Mouse (Mus musculus) heart, postnatal 4 days (tissue): Measurements from ENCODE around the gene Lrig3. TPM values are rescaled to one million over a fixed set of nuclear protein-coding genes. Genes with fewer than 3 reads are reported as not detected.

Experiments used
- DNase-seq: peaks from one replicate; pipeline ENCODE4 v3.0.0; 2021
- total RNA-seq, 2 experiments: library from RNA; stranded (reverse); gene quantifications; 2 replicates each; pipeline ENCODE4 v1.2.3; 2021

The Lrig3 gene
- total RNA-seq = 1 to 10 TPM; 3.5 to 4.0 TPM

DNA sequence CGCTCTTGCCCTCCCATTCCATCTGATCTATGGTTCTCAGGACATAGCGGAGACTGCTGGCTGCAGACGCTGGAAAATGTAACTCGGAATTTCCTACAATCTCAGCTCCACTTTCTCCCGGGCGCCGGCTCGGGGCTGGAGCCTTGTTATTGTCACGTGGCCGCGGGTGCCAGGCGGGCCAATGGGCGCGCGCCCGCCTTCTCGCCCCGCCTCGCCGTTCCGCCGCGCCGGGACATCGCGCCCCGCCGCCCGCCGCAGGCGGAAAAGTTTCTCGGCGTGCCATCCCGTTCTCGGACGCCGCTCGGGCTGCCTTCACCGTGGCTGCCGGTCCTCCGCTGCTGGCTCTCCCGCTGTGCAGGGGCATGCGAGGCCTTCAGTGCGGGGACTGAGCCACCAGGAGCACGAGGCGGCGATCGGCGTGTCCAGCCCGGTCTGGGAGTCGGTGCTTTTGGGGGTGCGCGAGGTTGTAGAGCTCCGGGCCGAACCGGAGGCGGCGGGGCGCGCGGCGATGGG, at the start of gene Lrig3:
Gene Lrig3 (plus strand): TSS at position 201 of the 513 bp plus-strand sequence.
- peak; percentile 81 for DNase-seq

DNA sequence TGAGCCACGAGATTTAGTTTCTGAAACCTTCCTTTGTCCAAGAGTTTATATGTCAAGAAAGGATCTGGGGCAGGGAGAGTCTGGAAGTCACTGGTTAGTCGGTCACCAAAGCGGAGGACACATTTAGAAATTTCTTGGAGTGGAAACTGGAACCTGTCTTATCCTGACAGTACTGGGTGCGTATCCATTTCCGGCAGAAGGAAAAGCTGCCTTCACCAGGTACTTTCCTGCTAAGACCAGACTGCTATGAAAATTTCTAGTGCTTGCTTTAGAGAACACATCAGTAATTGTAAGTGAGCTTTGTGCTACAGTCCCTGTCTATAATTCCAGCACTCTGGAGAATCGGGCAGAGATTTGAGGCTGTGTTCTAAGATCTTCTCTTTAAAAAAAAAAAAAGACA, 49.2 kb upstream of the Lrig3 start:
- no peak for DNase-seq

DNA sequence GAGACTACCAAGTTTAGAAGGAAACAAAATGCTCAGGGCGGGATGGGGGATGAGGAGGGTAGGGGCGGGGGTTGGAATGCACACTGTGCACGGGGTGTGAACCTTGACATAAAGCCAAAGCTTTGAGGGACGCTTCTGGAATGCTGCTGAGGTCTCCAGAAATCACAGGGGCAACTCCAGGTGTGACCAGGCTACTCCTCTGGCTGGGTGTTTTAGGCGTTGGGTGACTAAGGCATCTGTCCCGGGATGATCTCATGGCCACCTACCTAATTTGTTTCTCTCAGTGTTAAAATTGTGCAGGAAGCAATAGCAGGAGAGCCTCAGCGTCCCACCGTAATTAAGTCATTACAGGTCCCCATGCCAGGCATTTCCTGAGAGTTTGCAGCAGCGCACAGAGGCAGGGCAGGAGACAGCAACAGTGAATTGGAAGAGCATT, 48.5 kb upstream of the Lrig3 start:
- no peak for DNase-seq

DNA sequence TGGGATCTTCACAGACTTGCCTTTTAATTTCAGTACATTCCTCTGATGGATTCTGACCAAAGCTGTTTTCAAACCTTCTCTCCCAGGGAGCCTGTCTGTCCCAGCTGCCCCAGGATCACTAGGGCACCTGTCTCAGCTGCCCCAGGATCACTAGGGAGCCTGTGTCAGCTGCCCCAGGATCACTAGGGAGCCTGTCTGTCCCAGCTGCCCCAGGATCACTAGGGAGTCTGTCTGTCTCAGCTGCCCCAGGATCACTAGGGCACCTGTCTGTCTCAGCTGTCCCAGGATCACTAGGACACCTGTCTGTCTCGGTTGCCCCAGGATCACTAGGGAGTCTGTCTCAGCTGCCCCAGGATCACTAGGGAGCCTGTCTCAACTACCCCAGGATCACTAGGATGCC, 47.0 kb upstream of the Lrig3 start:
- no peak for DNase-seq

DNA sequence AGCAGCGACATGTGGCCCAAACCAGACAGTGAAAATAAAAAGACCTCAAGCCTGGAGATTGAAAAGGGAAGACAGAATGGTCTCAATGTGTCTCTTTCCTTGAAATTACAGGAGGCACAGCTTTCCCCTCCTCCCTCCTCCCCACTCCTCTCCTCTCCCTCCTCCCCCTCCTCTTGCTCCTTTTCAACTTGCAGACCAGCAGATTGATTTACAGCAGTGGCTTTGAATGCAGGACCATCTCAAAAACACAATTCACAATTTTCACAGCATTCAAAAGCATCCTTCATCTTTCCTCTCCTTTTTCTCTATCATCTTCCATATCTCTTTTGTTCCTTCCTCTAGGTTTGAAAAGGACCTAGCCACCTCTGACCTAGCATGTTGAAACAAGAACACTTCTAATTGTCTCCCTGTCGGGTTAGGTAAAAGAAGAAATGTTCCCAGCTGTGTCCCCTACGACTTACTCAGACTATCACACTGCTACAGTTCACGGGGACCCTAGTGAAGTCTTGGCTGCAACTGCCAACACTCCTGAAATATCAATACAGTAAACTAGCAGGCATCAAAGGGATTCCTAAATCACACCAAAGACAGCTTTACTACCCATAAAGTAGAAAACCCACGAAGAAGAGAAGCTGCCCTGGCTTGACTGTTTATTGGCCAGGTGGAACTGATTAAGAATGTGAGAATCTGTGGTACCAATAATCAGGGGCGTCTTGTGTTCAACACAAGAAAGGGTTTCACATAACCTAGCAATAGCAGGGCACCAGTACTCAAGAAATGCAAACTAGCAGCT, 44.1 kb upstream of the Lrig3 start:
- DNase-seq = no peak

DNA sequence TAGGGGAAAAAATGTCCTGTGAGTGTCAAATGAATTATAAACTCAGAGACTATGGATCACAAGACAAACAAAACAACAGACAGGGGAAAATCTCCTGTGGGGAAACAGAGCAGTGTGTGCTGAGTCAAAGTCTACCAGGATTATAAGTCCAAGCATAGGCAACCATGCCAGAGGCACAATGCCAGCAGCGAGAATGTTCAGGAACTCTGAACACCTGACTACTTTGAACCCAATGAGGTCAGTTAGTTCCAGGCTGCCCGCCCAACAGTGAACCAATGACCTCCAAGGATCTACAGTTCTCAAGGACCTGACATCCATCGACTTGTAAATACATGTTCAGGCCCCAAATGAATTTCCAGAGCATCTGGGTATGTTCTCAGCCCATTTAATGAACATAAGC, 36.0 kb upstream of the Lrig3 start:
- DNase-seq = no peak

DNA sequence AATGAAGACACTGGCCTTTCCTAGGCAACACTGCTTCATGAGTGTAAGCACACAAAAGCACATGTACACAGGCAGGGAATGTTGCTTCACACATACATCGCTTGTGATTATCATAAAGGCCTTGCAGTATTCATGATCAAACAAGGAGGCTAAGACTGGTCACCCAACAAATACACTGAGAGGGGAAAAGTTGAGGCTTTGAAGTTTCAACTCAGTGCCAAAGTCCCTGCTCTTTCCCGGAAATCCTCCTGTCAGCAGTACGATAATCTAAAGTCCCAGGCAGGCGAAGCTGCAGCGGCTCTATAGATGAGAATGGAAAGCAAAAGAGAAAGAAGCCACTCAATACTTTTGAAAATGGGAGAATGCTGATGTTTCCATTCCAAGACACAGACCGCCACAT, 32.6 kb upstream of the Lrig3 start:
- DNase-seq = no peak

DNA sequence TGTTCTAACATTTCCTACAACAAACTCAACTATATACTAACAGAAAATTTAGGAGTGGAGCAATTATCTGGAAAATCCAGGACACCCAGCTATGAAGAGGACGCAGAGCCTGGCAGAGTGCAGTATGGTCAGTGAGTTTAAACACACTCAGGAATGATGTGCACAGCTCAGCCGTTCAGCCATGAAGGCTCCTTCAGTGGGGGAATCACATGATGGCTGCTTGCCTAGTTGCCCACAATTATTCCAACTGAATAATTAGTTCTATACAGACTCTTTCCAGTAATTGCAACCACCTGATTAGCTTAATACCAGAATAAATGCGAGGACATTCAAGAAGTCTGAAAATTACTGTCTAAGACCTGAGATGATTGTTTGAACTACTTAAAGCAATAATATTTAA, 31.9 kb upstream of the Lrig3 start:
- no peak for DNase-seq

DNA sequence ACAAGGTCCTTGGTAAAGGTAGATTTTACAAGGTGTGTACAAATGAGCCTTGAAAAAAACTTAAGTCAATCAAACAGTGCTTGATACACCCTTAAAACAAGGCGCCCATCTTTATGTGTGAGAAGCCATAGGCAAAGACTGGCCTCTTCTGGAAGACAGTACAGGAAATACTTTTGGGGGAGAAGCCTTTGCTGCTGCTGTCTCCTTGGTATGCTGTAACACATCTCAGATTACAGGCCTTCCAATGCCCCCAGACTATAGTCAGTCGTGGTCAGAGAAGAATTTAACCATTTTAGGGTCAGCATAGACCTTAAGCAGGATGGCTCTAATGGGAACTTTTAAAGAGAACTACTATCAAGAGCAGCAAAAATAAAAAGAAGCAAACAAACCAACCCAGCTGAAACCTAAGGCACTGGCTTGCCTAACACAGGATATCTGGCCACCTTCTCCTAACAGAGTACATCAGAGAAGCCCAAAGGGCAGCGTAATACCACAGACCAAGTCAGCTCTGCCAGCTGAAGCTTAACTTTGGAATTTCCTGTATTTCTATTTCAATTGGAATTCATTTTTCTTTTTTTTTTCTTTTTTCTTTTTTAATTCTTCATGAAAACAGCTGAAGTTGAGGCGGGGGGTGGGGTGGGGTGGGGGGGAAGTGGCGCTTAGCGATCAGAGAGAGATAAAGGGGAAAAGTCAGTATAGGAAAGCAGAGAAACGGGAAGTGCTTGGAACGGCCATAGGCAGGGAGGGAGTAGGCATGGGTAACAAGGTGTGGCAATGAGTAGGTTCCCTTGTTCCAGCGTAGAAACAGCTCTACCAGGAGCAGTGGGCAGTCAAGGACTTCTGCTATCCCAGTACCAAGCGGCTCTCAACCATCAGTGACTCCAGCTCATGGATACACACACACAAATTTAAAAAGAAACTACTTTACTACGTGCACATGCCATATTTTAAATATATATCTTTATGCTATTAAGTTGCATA, 28.2 kb upstream of the Lrig3 start:
- DNase-seq = no peak

DNA sequence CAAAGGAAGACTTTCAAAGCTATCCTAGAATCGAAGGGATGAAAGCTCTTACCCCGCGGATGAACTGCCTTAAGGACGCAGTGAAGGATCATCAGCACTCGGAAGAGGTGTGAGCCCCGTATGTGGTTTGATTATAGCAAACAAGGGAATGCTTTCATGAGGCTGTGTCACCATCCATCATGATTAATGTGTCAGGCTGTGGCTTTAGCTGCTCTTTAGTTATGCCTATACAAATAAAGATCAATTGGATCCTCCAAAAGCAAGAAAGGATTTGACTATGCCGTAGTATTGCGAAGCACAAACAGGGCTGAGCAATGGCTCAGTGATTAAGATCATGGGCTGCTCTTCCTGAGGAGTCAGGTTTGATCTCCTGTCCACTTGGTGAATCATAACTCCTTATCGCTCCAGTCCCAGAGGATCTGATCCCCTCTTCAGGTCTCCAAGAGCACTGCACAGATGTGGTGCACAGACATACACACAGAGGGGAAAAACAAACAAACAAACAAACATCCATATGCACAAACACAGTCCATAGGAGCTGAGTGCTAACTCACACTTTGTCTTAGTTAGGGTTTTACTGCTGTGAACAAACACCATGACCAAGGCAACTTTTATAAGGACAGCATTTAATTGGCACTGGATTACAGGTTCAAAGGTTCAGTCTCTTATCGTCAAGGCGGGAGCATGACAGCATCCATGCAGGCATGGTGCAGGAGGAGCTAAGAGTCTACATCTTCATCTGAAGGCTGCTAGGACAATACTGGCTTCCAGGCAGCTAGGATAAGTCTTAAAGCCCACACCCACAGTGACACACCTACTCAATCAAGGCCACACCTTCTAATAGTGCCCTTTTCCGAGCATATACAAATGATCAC, 27.2 kb upstream of the Lrig3 start:
- no peak for DNase-seq

DNA sequence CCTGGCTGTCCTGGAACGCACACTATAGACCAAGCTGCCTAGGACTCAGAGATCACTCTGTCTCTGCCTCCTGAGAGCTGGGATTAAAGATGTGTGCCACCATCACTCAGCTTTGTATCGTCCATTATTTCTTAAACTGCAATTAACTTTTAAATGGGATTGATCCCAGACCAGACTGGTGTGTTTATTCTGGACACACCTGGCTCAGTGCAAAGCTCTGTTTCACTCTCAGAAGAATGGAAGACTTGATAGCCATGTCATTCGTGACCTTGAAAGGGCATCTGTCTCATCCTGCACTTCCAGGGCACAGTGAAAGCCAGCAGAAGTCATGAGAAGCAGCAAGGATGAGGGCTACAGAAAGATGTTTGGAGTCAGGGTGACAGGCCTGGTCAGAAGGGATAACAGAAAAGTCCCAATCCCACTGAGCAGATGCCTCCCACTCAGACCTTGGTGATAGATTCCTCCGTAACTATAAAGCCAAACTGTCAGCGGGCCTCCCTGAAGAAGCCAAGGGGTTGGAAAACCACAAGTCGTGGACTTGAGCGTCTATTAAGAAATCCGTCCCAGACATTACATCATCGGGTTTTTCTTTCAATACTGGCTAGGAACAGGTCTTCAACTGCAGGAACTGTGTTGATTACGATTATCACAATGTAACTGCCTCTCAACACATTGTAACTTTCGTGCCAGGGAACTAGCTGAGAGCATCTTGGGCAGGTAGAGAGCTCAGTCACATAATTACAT, 25.5 kb upstream of the Lrig3 start:
- no peak for DNase-seq

DNA sequence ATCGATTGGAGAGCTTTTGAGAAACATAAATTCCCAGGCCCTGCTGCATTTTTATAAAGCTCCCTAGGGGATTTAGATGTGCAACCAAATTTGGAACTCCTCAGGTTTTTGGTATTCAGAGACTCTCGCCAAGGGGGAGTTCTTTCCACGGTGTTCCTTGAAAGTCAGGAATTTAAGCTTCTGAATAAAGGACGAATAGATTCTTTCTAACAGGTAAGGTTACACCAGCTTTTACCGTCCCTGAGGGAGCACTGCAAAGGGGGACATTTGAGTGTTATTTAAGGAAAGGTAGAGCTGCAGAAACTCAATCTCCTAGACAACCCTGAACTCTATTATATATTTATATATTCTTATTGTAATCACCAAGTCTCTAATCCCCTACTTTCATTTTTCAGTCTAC, 22.9 kb upstream of the Lrig3 start:
- DNase-seq = no peak

DNA sequence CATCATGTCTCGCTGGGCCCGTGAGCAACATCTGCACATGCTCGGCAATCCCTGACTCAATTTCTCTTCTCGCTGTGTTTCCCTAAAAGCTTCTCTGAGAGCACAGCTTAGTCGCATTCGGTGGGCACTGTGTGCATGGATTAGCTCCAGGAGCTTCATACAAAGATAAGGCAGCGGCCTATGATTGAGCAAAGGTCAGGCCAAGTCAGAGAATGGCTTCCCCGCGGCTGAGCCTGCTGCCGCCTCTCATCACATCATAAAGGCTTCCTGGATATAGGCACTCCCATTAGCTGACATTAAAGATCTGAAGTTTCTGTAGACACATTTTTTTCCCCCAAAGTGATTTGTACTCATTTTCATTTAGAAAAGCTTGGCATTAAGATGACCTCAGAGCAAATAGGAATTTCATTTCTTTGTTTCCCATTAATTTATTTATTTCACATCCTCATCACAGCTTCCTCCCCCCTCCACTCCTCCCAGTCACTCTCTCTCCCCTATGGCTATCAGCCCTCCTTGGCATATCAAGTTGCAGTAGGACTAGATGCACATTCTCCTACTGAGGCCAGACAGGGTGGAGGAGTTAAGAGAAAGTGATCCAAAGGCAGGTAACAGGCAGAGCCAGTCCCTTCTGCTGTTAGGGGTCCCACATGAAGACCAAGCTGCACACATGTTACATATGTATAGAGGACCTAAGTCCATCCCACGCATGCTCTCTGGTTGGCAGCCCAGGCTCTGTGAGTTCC, 21.0 kb upstream of the Lrig3 start:
- no peak for DNase-seq

DNA sequence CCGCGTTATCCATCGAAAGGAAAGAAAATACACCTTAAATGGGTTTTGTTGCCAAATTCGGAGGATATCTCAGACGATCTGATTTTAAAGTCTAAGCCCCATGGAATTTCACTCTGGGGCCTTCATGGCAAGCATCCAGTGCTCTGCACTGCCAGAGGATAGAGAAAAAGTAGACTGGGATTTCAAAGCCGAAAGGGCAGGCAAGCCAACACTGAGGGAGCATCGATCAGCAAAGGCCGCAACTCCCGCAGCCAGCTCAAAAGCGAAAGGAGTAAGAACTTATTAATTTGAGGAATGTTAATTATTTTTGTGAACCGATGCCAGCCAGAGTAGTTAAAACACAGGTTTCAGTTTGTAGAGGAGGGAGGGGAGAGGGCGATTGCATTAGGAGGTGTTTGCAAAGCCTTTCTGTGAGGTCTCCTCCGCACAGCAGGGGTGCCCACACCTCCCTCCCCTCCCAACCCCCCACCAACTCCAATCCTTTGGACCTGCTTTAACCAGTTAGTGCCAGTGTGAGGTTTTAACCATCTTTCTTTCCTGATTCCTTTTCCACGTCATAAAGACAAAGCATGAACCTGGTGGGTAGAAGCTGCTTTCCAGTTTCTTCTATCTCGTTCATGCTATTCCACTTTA, 17.0 kb upstream of the Lrig3 start:
- DNase-seq = peak; percentile 11

DNA sequence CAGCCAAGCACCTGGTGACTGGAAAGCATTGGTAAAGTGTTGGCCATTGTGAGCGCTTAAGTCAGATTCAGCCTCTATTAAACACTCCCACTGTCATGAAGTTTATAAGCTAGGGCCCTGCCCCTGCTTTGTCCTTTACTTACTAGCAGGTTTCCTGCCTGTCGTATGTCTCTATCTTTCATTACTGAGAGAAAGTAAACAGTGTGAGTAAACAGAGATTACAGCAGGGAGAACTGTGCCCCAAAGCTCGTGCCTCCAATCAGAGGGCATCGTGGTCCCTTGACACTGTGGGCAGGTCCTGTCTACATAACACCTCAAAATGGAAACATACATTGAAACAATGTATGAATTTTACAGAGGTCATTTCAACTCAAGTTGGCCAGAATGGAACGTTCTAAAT, 14.3 kb upstream of the Lrig3 start:
- DNase-seq = no peak

DNA sequence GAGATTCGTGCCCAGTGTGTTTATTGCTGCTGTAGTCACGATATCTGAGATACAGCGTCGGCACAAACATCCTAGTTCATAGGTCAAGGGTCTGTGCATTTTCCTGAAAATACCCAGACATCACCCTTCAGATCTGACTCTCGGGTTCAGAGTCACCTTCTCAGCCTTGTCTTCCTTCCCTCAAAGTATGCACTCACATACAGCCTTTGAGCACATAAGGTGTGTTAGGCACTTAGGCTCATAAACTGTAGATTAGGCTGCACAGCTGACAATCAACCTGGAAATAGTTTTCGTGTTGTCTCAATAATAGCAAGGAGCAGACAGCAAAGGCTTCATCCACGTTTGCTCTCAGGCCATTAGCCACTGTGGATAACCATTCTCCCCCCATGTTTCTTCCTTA, 11.6 kb upstream of the Lrig3 start:
- no peak for DNase-seq

DNA sequence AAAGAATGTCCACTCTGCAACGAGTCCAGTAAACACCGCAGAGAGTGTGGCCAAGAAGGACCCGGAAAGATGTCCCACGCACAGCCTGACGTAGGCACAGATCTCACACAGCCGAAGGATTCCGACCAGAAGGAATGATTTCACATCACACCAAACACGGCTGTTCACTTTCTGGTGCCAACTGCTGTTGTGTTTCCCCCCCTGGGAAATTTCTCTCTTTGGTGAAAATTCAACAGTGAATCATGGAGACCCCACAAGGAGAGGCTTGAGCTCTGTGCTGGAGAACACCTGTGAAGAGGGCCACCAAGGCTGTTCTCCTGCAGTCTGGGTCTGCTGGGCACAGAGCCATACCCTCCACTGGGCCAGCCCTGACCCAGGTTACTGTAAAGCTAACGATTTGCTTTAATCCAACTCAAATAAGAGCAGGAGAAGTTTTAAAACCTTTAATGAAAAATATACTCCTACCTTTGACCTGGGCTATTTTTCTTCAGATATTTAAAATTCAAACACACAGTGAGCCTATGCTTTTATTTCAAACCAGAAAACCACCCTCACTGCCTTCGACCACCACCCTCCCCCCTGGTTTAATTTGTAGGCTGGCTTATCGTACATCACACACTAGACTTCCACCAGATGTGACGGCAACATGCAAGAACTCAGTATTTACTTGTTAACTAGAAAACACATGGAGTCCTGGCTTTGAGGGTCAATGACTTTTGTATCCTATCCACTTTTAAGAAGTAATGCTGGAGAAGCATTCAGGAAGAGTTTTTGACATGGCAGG, 11.0 kb upstream of the Lrig3 start:
- no peak for DNase-seq

DNA sequence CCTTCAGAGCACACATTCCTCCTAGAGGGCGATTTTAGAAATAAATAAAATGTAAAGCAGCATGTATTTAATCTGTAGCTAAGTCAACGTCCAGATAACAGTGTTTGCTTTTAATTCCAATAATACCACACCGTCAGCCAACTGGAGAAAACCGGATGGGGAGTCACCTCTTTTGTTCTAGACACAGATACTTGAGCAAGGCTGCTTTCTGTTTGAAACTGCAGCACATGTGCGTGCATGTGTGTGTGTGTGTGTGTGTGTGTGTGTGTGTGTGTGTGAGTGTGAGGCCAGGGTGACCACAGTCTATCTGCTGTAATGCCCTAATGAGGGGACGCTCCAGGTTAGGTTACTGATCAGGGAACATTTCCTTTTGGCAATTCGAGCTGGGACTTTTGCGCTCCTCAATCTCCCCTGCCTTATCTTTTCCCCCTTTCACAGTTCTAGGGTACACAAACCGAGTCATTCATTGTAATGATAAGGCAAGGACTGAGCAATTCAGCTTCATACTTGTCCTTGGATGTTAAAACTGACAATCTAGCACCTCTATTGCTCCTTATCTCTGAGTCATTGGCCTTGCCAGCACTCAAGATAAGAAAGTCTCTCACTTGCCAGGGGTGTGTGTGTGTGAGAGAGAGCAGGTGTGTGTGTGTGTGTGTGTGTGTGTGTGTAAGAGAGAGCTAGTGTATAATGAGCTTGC, 4.4 kb upstream of the Lrig3 start:
- peak; percentile 18 for DNase-seq

DNA sequence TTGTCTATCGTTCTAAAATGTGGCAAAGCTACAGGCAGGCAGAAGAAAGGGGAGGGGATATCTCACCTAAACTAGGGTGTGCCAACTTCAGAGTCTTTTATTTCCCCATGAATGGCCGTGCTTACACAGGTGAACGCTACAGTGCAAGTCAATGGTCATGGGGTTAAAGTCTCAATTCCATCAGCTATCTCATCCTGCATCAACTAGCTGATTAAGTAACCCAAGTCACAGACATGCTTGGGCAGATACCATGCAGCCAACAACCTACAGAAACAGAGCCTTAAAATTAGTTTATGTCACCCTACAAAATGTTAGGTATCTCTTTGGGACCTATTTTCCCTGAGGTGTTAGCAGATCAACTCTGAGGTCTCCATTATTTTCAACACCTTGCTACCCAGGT, 1.3 kb upstream of the Lrig3 start:
- DNase-seq = no peak
